Mouse (Mus musculus): ENCODE data around the gene Vangl2.

GRCm38 (mm10) chr1:172010042-172010824 lies 18.0 kb downstream of the Vangl2 start:
- TF ChIP-seq CTCF (IDR thresholded peaks at IDR 0.05; ENCODE audit: control insufficient read depth, insufficient read depth, low read length): no peak
- no peak for TF ChIP-seq POLR2A (IDR thresholded peaks at IDR 0.05; ENCODE audit: borderline replicate concordance, control insufficient read depth, low read depth, low read length)
